Mouse (Mus musculus) embryonic facial prominence, embryonic 11.5 days (tissue): ENCODE measurements at regions not wholly inside any gene's neighbourhood (a gene's known extent, or its start where the extent isn't known, plus 50 kb on each side); places are given as distances from the start of the nearest gene placed in this dataset.

Experiments
- ATAC-seq: fragments of 200-750 bp; cut with Nextera tagmentation; replicated peaks from 2 replicates; pipeline ENCODE4 v1.8.0; 2017; ENCODE audit warnings: low read depth; ENCODE audit not compliant: insufficient number of reproducible peaks, low FRiP score, low TSS enrichment
- DNase-seq: peaks from one replicate; pipeline ENCODE4 v3.0.0-alpha.2; 2015; ENCODE audit warnings: low spot score
- H3K27ac ChIP-seq: fragments of 300-500 bp; sonication (generic); replicated peaks from 2 replicates; pipeline ENCODE4 v1.5.1; 2014; ENCODE audit warnings: mild to moderate bottlenecking, low read depth, low read length, control low read depth
- H3K27me3 ChIP-seq: fragments of 300-500 bp; sonication (generic); 2 replicates; pipeline ENCODE4 v1.6.1; 2014; ENCODE audit warnings: mild to moderate bottlenecking, low read length, moderate library complexity, mixed read lengths; ENCODE audit not compliant: control insufficient read depth, insufficient read depth
- H3K36me3 ChIP-seq: fragments of 300-500 bp; sonication (generic); replicated peaks from 2 replicates; pipeline ENCODE4 v1.6.1; 2014; ENCODE audit warnings: low read depth, mild to moderate bottlenecking, low read length, moderate library complexity, mixed read lengths; ENCODE audit not compliant: control insufficient read depth, insufficient read depth
- H3K4me1 ChIP-seq: fragments of 300-500 bp; sonication (generic); 2 replicates; pipeline ENCODE4 v1.6.1; 2014; ENCODE audit warnings: low read length, mixed read lengths; ENCODE audit not compliant: control insufficient read depth, insufficient read depth
- H3K4me2 ChIP-seq: fragments of 300-500 bp; sonication (generic); 2 replicates; pipeline ENCODE4 v1.6.1; 2014; ENCODE audit warnings: low read depth, mild to moderate bottlenecking, control low read depth, low read length, moderate library complexity
- H3K4me3 ChIP-seq: fragments of 300-500 bp; sonication (generic); 2 replicates; pipeline ENCODE4 v1.5.1; 2014; ENCODE audit warnings: low read depth, low read length, control low read depth
- H3K9ac ChIP-seq: fragments of 300-500 bp; sonication (generic); replicated peaks from 2 replicates; pipeline ENCODE4 v1.6.1; 2014; ENCODE audit warnings: mild to moderate bottlenecking, control low read depth, low read length
- H3K9me3 ChIP-seq: fragments of 300-500 bp; sonication (generic); replicated peaks from 2 replicates; pipeline ENCODE4 v1.6.1; 2016; ENCODE audit warnings: mild to moderate bottlenecking, low read length, inconsistent platforms, mixed read lengths; ENCODE audit not compliant: control insufficient read depth
- WGBS: fragments of 180-500 bp; shearing (Covaris S2); extraction: QIAGEN DNeasy Blood & Tissue Kit; methylation state at CpG from one replicate; pipeline ENCODE4 v1.1.7; 2014; 5-methylcytosine and 5-hydroxymethylcytosine counted together

DNA sequence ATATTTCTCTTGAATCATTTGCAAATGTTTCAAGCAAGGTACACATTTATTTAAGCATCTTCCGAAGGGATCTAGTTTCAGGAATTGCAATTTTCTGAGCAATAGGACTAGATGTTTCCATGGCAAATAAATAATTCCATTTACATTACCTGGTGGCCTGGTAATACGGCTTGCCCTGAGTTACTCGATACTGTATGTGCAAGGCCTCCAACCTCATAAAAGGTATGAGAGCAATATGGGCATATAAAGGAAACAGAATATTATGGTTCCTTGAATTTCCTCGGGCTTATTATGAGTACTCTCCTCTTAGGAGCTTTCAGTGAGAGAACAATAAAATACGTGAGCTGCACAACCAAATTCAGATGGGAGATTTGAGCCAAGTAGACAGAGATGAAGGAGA, 81.4 kb upstream of the Gm9972 start:
- Histone ChIP-seq H3K36me3 (no peaks in the 10 kb centered on the region), H3K4me2 (no peak overlapping the region), H3K27ac (no peak overlapping the region), H3K9ac (no peak overlapping the region), H3K9me3 (no peaks in the 10 kb centered on the region), H3K4me3 (no peak overlapping the region), H3K4me1 (no peaks in the 10 kb centered on the region), H3K27me3 (no peaks in the 10 kb centered on the region)
- DNase-seq = no peak
- 86% methylated on average over 5 of the region's 5 CpGs for WGBS
- ATAC-seq = no peak

DNA sequence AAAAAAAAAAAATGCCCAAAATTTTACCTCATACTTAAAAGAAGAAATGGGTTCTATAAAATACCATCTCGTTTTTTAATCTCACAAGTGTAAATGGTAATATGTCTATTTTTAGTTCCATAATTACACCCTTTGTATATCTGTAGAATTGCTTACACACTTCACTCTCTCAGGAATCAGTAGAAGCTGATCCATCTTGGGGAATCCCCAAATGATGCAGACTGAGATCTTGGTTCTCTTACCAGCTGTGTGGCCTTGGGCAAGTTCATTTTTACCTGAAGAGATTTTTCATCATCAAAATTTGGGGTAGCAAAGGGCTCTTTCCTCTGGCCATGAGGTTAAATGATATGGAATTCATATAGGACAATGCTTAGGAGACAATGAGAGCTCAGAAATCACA, 69.8 kb upstream of the Gm9972 start:
- Histone ChIP-seq H3K36me3 (no peaks in the 10 kb centered on the region), H3K27ac (no peak overlapping the region), H3K4me2 (no peak overlapping the region), H3K4me3 (no peak overlapping the region), H3K9ac (no peak overlapping the region), H3K4me1 (no peaks in the 10 kb centered on the region), H3K27me3 (no peaks in the 10 kb centered on the region), H3K9me3 (no peaks in the 10 kb centered on the region)
- ATAC-seq (no peak), DNase-seq (no peak)
- 56% methylated on average over 1 of the region's 1 CpGs for WGBS

DNA sequence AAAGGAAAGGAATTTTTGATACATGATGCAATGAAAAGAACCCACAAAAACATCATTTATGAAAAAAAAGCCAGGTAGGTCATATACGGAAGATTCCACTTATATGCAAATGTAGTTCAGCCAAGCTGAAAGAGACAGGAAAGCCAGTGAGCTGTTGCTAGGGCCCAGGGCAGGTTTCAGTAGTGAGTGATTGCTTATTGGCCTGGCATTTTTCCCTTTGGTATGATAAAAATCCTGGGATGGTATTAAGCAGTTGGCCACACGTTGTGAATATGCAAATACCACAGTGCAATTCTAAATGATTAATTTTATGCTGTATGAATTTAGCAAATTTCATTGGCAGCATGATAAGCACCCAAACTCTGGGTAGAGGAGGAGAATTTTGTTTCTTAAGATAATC, 57.3 kb upstream of the Gm9972 start:
- Histone ChIP-seq H3K4me3 (no peak overlapping the region), H3K4me2 (no peak overlapping the region), H3K27ac (no peak overlapping the region), H3K9ac (no peak overlapping the region), H3K4me1 (no peaks in the 10 kb centered on the region), H3K9me3 (no peaks in the 10 kb centered on the region), H3K27me3 (no peaks in the 10 kb centered on the region), H3K36me3 (no peaks in the 10 kb centered on the region)
- no peak for ATAC-seq
- WGBS = 81% methylated on average over 2 of the region's 2 CpGs
- DNase-seq = no peak
